Mouse (Mus musculus) layer of hippocampus, adult 11-12 months (tissue): ENCODE data around the gene Tiam1.

ENCODE experiments used
- DNase-seq: peaks from one replicate; pipeline ENCODE4 v3.0.0; 2022; ENCODE audit warnings: low spot score

Tiam1 gene

DNA sequence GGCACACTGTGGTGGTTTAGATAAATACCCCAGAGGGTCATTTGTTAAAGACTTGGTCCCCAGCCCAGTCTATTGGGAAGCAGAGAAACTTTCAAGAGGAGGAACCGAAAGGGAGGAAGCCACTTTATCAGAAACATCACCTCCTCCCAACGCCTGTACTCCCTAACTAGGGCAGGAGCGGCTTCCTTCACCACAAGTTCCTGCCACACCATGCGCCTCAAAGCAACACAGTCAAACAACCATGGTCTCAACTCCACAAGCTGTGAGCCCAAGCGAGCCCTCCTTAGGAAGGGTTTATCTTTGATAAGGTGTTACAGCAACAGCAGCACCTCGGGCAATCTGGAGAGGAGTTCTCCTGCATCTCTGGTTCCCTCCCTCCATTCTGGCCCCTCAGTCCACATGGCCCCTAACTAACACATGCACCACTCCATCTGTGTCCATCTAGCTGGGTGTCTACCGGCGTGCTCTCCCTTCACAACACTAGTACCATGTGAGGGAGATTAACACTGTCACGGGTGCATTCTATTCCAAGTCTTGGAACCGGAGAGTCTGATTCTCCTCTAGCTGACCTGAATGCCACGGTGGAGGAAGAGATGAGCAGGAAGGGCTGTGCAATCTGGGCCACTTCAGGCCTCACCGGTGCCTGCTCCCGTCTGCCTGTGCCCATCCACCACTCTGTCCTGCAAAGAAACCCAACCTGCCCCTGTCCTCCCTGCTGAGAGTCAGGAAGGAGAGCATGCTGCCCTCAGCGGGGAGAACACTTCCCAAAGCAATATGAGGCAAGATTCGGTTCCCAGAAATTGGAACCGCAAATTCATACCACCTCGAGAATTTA lies 149.4 kb downstream of the Tiam1 start:
- DNase-seq = no peak

DNA sequence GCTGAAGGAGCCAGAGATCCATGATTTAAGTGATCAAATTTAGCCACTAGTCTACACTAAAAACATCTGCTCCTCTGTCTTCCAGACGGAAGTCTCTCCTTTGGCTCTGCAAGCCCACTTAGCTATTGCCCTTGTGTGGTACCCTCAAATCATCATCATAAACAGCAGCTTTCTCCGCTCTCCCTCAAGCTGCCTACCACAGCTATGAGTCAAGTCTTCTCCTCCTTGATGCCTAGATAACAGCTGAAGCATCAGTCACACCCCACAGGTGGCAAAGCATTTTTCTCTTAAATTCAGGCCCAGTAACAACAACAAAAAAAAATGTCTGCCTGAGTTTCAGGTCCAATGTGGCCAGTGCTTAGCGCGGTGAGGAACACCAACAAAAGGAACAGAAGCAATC lies 150.1 kb downstream of the Tiam1 start:
- DNase-seq = no peak

DNA sequence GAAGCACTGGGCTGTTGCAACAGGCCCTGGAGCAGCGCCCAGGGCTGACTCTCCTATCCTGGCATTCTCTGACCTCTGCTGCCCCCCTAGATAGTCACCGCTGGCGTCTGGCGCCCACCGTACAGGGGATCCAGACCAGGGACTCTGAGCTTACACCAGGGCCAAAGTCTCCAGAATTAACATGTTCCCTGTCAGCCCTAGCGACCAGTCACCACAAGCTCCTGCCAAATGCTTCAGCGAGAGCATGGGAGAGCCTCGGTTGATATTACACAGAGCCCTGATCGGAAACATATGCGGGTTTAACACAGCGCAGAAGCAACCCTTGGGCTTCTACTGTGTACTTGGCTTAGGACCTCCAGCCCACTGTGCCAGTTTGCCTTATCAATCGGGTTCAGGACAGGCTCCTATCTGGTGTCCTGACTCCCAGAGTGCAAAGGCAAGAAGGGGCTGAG lies 151.8 kb downstream of the Tiam1 start:
- no peak for DNase-seq

DNA sequence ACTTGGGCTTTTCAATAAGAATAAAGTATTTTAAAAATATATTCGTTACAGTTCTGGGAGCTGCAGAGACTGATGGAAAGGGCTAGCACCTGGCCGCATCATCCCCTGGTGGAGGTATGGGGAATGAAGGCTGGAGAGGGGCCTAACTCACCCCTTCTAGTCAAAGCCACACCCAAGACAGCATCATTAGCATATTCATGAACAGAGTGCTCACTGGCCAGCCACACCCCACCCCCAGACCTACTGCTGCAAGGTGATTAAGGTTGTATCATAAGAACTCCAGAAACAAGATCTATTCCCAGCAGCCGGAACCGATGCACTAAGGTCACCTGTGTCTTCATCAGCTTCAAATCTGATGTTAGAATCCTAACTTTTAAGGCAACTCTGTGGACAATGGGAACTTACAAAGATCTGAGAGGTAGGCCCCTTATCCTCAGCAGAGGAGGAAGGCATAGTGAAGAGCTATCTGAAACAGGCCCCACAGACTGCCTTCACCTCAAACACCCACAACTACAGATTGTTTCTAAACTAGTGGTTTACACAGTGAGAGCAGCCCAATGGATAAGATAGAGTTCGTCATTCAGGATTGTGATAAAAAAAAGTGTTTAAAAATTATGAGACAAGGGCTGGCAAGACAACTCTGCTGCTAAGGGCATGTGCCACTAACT lies 153.1 kb downstream of the Tiam1 start:
- DNase-seq = no peak

DNA sequence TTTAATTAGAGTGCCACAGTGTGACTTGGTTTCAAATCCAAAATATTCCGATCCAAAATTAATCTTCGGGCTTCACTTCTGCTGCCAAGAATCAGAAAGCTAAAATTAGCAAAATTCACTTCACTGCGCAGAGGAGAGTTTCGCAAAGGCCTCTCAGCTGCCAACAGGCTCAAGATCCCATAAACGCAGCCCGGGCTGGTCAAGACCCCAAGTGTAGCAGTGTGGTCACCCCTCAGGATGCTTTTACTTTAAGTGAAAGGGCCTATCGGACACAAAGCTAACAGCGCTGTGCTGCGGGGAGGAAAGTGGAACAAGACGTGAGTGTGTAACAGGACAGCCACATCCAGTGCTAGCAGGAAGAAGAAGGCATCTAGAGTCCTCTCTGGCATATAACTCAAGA lies 153.8 kb downstream of the Tiam1 start:
- DNase-seq = no peak

DNA sequence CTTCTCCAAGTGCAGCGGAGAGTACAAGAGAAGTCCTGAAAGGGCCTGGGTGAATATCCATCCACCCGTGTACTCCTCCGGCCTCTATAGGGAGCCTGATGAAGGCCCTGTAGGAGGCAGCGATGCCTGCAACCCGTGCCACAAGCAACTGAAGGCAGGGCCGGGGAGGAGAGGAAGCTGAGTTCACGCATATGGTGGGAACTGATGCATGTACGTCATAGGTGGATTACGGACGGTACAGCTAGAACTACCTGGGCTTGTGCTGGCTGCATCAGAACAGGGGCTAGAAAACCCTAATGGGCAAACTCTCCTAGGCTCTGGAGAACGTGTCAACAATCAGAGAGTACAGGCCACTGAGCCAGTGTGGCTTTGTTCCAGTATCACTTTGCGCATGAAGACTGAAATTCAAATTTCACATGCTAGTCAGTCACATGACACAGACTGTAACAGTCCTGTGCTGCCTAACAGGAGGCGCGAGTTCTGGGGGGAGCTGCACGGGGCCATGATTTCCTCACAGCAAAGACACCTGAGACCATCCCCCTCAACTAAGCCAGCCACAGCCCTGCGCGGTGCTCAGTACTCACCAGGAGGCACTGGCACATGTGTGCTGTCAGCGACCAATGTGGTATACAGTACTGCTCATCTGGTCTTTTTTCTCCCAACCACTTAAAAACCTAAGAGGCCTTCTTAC lies 156.8 kb downstream of the Tiam1 start:
- DNase-seq = no peak

DNA sequence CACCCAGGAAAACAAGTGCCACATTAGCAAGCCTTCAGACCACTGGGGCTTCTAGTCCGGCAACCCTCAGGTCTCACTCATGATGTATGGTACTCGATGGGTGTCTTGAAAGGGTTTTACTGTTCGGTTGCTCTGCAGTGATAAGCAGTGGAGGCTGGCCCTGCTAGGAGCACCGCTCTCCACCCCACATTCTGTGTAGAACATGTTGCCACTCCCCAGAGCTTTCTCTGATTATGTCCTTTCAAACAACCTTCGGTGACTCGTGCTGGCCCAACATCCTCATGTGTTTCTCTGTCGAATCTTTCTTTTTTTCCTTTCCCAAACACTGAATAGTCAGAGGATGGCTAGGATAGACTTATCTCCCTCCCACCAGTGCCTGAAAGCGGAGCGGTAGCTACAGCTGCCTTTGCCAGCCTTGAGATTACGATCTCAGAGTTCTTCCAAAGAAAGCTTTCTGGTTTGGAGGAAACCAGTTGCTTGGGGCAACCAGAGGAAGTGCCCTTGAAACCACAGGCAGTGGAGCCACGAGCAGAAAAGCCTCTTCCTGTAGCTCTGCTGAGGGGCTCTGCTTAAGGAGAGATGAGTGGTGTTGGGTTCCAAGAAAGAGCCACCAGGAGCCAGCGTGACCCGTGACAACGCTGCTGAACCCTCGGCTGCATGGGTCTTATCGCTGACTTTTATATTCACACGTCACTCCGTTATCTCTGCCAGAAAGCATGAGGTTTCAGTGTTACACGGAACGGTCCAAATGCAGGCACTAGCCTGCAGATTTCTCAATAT lies 157.7 kb downstream of the Tiam1 start:
- DNase-seq = no peak

DNA sequence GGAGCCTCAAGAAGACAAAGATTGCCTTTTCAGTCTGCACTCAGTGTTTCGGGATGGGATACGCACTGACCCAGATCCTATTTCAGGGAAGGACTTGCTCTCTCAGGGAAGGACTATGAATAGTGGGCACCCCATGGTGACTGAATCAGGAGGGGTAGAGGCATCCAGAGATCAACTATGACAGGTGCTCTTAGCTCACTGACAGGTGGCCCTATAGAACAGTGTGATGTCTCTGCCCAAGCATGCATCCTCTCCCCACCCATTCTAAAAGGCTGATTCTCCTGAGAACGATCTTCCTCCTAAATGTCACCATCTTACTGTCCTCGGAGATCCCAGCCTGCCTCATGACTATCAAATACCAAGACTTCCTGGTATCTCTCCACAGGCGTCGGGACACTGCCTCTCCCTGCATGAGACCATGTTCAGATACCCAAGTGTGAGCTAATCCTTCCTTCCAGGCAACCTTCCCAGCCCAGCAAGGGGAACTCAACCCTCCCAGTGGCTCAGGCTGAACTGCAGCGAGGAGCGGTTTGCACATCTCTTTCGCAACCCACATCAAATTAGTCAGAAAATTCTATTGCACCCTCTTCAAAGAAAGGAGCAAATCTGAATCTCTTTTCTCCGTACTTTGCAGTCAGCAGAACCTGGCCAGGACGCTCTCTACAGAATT lies 163.4 kb downstream of the Tiam1 start:
- no peak for DNase-seq

DNA sequence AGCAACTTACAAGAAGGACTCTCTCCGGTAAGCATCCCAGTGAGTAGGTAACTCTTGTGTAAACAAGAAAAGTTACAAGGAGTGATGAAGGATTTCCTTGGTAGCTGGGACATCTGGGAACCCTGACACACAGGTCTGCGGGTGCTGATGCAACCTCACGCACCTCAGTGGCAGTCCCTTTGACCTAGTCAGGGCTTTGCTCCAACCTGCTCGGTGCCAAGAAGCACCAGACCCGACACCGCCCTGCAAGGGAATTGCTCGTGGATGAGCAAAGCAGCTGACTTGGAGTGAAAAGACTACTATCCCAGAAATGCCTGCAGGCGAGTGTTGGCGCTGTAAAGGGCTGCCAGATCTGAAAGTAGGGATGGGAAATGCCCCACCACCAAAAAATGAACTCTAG lies 168.1 kb downstream of the Tiam1 start:
- no peak for DNase-seq

DNA sequence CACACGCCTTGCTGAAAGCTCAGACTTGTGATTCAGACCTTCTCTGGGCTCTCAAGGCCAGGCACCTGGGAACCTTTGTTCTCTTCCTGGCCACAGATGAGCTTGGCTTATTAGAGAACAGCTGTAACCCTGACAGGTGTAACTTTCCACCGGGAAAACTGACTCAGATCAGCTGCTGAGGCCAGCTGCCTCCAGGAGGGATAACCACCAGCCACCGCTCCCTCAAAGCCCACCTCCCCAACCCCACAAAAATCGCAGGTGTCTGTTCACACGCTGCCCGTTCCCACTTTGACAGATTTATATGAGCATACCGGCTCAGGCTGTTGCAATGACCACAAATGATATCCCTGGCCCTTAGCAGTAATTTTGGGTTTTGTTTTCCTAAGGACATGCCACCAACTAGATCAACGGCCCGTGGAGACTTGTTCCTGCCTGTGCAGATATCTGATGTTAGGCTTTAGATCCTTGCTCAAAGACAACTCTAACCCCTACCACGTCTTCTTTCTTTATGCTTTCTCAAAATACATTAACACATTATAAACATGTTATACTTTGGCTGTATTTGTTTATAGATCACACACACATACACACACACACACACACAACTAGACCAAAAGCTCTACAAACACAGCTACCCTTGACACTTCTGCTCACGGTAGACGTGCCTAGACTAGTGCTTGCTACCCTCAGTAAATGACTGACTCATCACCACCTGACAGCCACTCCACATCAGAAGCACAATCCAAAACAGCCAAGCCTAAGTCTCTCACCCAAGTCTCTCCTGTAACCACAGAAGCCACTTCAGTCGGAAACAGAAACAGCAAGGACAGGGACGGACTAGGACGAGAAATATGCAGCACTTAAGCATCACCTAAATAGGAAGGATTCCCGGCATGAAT lies 169.5 kb downstream of the Tiam1 start:
- no peak for DNase-seq

DNA sequence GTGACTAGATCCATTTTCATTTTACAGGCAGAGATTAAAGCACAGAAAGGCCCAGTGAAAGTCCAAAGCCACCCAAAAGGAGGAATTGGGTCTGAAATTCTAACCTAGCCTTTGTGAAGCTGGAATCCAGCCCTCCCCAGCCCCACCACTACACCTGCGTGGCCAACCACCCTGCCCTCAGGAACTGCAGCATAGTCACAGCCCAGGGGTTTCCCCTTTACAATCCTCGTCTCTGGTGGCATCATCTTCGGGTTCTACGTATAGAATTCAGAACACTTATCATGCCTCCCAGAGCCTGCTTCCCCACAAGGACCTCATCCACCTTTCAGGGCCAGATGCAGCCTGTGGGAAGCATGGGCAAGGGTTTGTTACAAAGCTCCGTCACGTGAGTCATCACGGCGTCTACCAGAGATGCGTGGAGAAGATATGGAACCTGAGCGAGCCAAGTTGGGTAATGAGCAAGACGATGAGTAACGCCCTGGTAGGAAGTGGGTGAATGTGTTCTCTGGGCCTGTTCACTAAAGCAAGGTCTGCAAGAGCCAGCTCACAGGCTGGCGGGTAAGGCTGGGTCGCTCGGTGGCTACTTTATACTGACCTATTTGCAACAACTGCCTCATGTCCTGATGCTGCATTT lies 170.6 kb downstream of the Tiam1 start:
- DNase-seq = no peak

DNA sequence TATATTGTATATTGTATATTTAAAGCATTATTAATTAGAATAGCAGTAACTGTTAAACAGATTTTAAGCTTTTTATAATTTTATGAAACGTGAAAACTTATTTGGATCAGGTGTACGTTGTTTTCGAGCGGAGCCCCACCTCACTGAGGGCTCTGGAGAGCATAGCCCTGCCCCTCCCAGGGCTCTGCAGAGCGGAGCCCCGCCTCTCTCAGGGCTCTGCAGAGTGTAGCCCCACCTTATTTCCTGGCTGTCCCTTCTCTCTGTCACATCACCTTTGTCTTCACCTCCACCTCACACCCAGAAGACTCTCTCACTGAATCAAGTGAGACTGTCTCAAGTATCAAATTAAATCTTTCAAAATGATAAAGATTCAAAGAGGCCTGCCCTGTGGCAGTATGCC lies 171.6 kb downstream of the Tiam1 start:
- no peak for DNase-seq

DNA sequence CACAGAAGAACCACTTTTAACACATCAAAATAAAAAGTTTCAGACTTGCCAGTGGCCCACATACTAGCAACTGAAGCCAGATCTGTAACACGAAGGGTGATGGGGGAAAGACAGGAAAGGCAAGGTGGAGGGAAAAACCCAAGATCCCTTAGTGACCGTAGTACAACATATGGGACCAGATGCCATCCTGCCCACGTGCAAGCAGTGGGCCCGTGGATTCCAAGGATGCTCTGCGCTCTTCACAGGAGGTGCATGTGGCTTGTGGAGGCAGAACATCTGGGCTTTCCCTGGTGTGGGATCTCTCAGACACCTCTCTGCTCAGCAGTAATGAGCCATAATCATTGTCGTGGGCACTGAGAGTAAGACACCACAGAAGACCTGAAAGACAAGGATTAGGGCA lies 175.5 kb downstream of the Tiam1 start:
- DNase-seq = peak; percentile 55

DNA sequence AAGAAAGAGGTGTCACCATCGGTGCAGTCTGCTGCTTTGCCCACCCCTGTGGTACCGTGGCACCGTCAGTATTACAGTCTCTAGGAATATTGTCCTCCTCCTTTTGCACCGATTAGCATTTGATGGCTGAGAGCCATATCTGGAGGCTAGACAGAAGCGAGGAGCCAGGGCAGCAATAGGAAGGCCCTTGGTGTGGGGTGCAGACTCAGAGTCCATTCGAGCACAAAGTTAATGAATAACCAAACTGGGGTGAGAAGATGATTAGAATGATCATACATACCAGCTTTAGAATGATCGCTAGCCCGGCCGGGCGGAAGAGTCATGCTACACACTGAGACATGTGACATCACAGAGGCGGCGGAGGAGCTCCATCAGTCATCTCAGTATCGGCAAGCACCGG lies 180.7 kb downstream of the Tiam1 start:
- no peak for DNase-seq

DNA sequence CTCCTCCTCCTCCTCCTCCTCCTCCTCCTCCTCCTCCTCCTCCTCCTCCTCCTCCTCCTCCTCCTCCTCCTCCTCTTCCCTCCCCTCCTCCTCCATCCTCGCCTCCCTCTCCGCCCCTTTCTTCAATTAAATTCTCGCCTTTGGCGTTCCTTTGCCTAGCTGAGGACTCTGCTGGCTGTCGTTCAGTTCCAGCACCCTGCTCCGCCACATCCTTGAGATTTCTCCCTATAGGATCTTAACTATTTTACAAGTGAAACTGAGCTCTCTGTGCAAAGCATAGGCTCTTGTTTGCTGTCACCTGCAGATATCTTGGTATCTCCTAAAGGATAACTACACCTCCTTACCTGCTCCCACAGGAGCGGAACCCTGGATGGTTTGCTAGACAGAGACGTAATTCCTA lies 182.7 kb downstream of the Tiam1 start:
- DNase-seq = no peak

DNA sequence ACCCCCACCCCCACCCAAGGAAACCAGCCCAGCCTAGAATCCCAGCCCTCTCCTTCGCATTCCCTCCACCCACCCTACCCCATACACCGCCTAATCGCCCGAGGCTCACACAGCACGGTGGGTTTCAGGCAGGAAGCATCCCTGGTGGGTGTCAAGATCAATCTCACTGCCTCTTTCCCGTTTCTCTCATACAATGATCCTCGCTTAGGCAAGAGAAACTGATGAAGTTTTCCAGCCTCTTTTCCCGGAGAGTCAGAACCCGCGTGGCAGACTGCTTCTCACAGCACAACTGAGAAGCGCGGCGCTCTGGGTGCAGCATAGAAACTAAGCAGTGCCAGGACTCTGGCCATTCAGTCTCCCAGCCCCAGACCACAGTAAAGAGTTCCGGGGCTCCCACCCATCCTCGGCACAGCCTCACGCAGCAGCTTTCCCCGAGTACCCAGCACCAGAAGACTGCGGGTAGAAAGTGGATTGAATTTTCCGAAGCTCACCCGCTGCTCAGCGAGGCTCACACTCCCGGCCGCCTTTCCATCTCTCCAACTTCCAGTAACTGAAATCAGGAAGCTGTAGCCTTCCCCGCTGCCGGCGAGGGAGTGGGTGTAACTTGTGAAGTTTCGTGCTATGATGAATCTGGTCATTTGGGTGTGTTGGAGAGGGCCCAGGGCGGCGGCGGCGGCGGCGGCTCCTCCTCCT lies 183.2 kb downstream of the Tiam1 start:
- DNase-seq = peak; percentile 61

DNA sequence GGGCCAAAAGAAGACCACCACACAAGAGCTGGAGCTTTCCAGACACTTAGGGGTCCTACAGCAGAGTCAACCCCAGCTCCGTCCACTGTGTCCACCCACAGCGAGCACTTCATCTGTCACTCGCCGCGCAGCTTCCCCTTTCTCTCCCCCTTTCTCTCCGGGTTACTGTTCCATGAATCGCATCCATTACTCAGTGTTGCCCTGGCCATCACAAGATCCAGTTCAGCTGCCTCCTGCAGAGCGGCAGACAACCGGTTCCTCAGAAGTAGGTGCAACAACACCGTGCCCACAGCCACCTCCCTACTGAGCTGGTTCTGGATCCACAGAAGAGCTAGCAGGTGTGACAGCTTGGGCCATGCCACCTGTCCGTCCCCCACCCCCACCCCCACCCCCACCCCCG lies 184.6 kb downstream of the Tiam1 start:
- DNase-seq = no peak

DNA sequence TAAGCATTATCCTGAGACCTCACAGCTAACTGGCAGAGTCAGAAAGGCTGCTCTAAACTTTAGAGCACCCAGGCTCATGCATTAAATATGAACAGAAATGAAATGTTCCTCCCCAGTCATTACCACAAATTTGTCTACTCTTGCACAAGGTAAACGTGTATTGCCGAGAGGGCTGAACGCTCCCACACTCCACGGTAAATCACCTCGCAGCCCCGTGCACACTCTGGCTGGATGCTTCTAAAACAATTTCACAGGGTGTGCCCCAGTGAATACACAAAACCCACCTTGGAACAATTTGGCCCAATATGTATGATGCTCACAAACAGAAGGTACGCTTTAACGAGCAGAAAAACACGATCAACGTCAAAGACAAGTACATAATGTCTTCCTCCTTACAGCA lies 185.5 kb downstream of the Tiam1 start:
- no peak for DNase-seq

DNA sequence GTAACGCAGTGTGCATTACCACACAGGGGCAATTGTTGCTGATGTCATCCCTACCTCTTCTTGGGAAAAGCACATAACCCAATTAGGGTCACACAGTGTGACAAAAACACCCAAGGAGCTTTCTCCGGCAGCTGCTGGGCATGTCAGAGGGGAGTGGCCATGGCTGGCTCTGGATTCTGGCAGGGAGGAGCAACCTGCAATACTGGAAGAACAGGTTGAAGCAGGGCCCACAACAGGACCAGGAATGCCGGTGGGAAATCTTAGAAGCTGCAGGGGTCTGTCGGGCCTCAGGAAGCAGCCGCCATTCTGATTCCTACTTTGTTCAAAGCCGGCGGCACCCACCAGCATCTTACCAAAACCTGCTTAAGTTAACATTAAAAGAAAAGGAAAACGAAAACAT lies 189.0 kb downstream of the Tiam1 start:
- DNase-seq = no peak

DNA sequence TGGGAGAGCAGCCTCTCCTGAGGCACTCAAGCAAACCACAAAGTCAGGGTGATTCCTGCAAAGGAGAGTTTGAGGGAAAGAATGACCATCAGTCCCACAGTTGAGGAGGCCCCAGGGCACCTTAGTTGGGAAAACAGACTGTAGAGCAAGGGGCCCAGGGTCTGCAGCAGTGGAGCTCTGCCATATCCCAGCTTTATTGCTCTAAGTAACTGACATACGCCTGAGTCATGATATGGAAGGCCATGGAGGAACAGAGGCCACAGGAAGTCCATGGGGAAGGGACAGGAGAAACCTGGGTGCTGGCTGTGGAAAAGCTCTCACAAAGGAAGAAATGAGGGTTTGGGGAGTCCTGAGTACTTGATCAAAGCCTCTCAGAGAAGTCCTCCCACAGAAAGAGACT lies 189.5 kb downstream of the Tiam1 start:
- DNase-seq = no peak
